Mouse (Mus musculus): ENCODE data around the gene Chat. TPM values are rescaled to one million over a fixed set of nuclear protein-coding genes. Genes with fewer than 3 reads are reported as not detected.

Chat gene
- polyA plus RNA-seq, 2 experiments = 0.03 TPM; not detected in 1

- Histone ChIP-seq H3K4me3 (replicated peaks; ENCODE audit: low read length) (no peak overlapping the region), H3K4me2 (replicated peaks; ENCODE audit: low read depth, low read length, severe bottlenecking) (no peak overlapping the region), H3K9ac (ENCODE audit: low read depth, low read length, severe bottlenecking) (no peak overlapping the region), H3K27ac (replicated peaks; ENCODE audit: low read depth, low read length) (no peak overlapping the region), H3K27me3 (ENCODE audit: control insufficient read depth, insufficient read depth, low read length) (no peaks in the 10 kb centered on the region), H3K36me3 (ENCODE audit: control insufficient read depth, insufficient read depth, low read length) (no peaks in the 10 kb centered on the region), H3K9me3 (ENCODE audit: control insufficient read depth, low read length) (no peaks in the 10 kb centered on the region), H3K4me1 (ENCODE audit: control insufficient read depth, insufficient read depth, low read length) (no peaks in the 10 kb centered on the region)
- WGBS = 82% methylated on average over 4 of the region's 4 CpGs
- no peak for TF ChIP-seq POLR2A (IDR thresholded peaks at IDR 0.05; ENCODE audit: borderline replicate concordance, extremely low read depth, insufficient read depth, insufficient read length)
- no peak for DNase-seq (ENCODE audit: low spot score)
- no peak for ATAC-seq (ENCODE audit: low FRiP score, low read depth)
These were observed 41.4 kb upstream of the Chat start for GRCm38 (mm10) chr14:32507216-32507615.

GRCm38 (mm10) chr14:32506329-32506728 is 40.5 kb upstream of the Chat start:
- WGBS = 85% methylated on average over 10 of the region's 10 CpGs
- no peak overlapping the region for H3K27ac ChIP-seq (replicated peaks; ENCODE audit: low read depth, low read length)
- H3K4me3 ChIP-seq (replicated peaks; ENCODE audit: low read length) = no peak overlapping the region
- no peak for TF ChIP-seq POLR2A (IDR thresholded peaks at IDR 0.05; ENCODE audit: borderline replicate concordance, extremely low read depth, insufficient read depth, insufficient read length)
- H3K9me3 ChIP-seq (ENCODE audit: control insufficient read depth, low read length) = no peaks in the 10 kb centered on the region
- no peak overlapping the region for H3K4me2 ChIP-seq (replicated peaks; ENCODE audit: low read depth, low read length, severe bottlenecking)
- ATAC-seq (ENCODE audit: low FRiP score, low read depth) = no peak
- H3K9ac ChIP-seq (ENCODE audit: low read depth, low read length, severe bottlenecking) = no peak overlapping the region
- no peaks in the 10 kb centered on the region for H3K4me1 ChIP-seq (ENCODE audit: control insufficient read depth, insufficient read depth, low read length)
- no peaks in the 10 kb centered on the region for H3K36me3 ChIP-seq (ENCODE audit: control insufficient read depth, insufficient read depth, low read length)
- H3K27me3 ChIP-seq (ENCODE audit: control insufficient read depth, insufficient read depth, low read length) = no peaks in the 10 kb centered on the region
- DNase-seq (ENCODE audit: low spot score) = no peak

GRCm38 (mm10) chr14:32503897-32504296 is 38.1 kb upstream of the Chat start:
- no peak for DNase-seq (ENCODE audit: low spot score)
- Histone ChIP-seq H3K36me3 (ENCODE audit: control insufficient read depth, insufficient read depth, low read length) (no peaks in the 10 kb centered on the region), H3K4me3 (replicated peaks; ENCODE audit: low read length) (no peak overlapping the region), H3K9me3 (ENCODE audit: control insufficient read depth, low read length) (no peaks in the 10 kb centered on the region), H3K4me1 (ENCODE audit: control insufficient read depth, insufficient read depth, low read length) (no peaks in the 10 kb centered on the region), H3K4me2 (replicated peaks; ENCODE audit: low read depth, low read length, severe bottlenecking) (no peak overlapping the region), H3K9ac (ENCODE audit: low read depth, low read length, severe bottlenecking) (no peak overlapping the region), H3K27ac (replicated peaks; ENCODE audit: low read depth, low read length) (no peak overlapping the region), H3K27me3 (ENCODE audit: control insufficient read depth, insufficient read depth, low read length) (no peaks in the 10 kb centered on the region)
- ATAC-seq (ENCODE audit: low FRiP score, low read depth) = no peak
- 68% methylated on average over 1 of the region's 1 CpGs for WGBS
- TF ChIP-seq POLR2A (IDR thresholded peaks at IDR 0.05; ENCODE audit: borderline replicate concordance, extremely low read depth, insufficient read depth, insufficient read length) = no peak

- Histone ChIP-seq H3K9me3 (ENCODE audit: control insufficient read depth, low read length) (no peaks in the 10 kb centered on the region), H3K36me3 (ENCODE audit: control insufficient read depth, insufficient read depth, low read length) (no peaks in the 10 kb centered on the region), H3K27me3 (ENCODE audit: control insufficient read depth, insufficient read depth, low read length) (no peaks in the 10 kb centered on the region), H3K4me1 (ENCODE audit: control insufficient read depth, insufficient read depth, low read length) (no peaks in the 10 kb centered on the region), H3K4me3 (replicated peaks; ENCODE audit: low read length) (no peak overlapping the region), H3K27ac (replicated peaks; ENCODE audit: low read depth, low read length) (no peak overlapping the region), H3K9ac (ENCODE audit: low read depth, low read length, severe bottlenecking) (no peak overlapping the region), H3K4me2 (replicated peaks; ENCODE audit: low read depth, low read length, severe bottlenecking) (no peak overlapping the region)
- WGBS = 56% methylated on average over 9 of the region's 9 CpGs
- DNase-seq (ENCODE audit: low spot score) = no peak
- TF ChIP-seq POLR2A (IDR thresholded peaks at IDR 0.05; ENCODE audit: borderline replicate concordance, extremely low read depth, insufficient read depth, insufficient read length) = no peak
- no peak for ATAC-seq (ENCODE audit: low FRiP score, low read depth)
These were observed 37.2 kb upstream of the Chat start for GRCm38 (mm10) chr14:32502764-32503688.

GRCm38 (mm10) chr14:32501303-32501702 is 35.5 kb upstream of the Chat start:
- H3K36me3 ChIP-seq (ENCODE audit: control insufficient read depth, insufficient read depth, low read length) = no peaks in the 10 kb centered on the region
- H3K27me3 ChIP-seq (ENCODE audit: control insufficient read depth, insufficient read depth, low read length) = no peaks in the 10 kb centered on the region
- no peak for ATAC-seq (ENCODE audit: low FRiP score, low read depth)
- WGBS = 78% methylated on average over 2 of the region's 2 CpGs
- H3K27ac ChIP-seq (replicated peaks; ENCODE audit: low read depth, low read length) = no peak overlapping the region
- DNase-seq (ENCODE audit: low spot score) = no peak
- no peak overlapping the region for H3K9ac ChIP-seq (ENCODE audit: low read depth, low read length, severe bottlenecking)
- H3K4me2 ChIP-seq (replicated peaks; ENCODE audit: low read depth, low read length, severe bottlenecking) = no peak overlapping the region
- H3K4me3 ChIP-seq (replicated peaks; ENCODE audit: low read length) = no peak overlapping the region
- no peaks in the 10 kb centered on the region for H3K4me1 ChIP-seq (ENCODE audit: control insufficient read depth, insufficient read depth, low read length)
- no peak for TF ChIP-seq POLR2A (IDR thresholded peaks at IDR 0.05; ENCODE audit: borderline replicate concordance, extremely low read depth, insufficient read depth, insufficient read length)
- no peaks in the 10 kb centered on the region for H3K9me3 ChIP-seq (ENCODE audit: control insufficient read depth, low read length)
